Mouse (Mus musculus): ENCODE measurements around the gene Esrra.
A peak's percentile ranks its signal among the peaks of the same experiment; 100 is the strongest.
"Not testable (repeated sequence)": the region's sequence is repeated elsewhere in the genome, so short reads cannot be mapped to it uniquely, and the experiment has no call there.

The Esrra gene

GRCm38 (mm10) chr19:6895608-6896305 lies 25.9 kb downstream of the Esrra start:
- not testable (repeated sequence) for DNase-seq

GRCm38 (mm10) chr19:6893731-6894451 lies 27.7 kb downstream of the Esrra start:
- no peak for DNase-seq

DNA sequence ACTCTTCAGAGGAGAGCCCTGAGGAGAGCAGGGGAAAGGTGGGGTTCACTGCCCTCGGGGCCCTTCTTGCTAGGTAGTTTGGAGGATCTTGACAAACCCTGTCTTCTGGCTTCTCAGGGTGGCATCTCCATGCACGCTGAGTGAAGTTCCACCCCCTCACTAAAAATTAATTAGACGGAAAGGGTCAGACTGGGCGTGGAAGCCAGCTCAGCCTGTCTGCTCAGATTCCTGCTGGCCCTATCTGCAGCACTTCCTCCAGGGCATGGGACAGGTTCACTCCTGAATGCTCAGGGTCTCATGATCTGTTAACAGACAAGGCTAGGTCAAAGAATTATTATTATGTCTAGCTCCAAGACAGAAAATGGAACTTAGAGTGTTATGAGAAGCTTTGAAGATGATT lies 29.1 kb downstream of the Esrra start:
- DNase-seq: no peak

GRCm38 (mm10) chr19:6877965-6878364 lies 43.6 kb downstream of the Esrra start:
- DNase-seq: no peak

- DNase-seq: no peak
Observed at GRCm38 (mm10) chr19:6876799-6877198, 44.8 kb downstream of the Esrra start.

- no peak for DNase-seq
Observed at GRCm38 (mm10) chr19:6875834-6876233, 45.8 kb downstream of the Esrra start.

- no peak for DNase-seq
Observed at GRCm38 (mm10) chr19:6874257-6874656, 47.4 kb downstream of the Esrra start.

GRCm38 (mm10) chr19:6872701-6873100 lies 48.9 kb downstream of the Esrra start:
- no peak for DNase-seq

DNA sequence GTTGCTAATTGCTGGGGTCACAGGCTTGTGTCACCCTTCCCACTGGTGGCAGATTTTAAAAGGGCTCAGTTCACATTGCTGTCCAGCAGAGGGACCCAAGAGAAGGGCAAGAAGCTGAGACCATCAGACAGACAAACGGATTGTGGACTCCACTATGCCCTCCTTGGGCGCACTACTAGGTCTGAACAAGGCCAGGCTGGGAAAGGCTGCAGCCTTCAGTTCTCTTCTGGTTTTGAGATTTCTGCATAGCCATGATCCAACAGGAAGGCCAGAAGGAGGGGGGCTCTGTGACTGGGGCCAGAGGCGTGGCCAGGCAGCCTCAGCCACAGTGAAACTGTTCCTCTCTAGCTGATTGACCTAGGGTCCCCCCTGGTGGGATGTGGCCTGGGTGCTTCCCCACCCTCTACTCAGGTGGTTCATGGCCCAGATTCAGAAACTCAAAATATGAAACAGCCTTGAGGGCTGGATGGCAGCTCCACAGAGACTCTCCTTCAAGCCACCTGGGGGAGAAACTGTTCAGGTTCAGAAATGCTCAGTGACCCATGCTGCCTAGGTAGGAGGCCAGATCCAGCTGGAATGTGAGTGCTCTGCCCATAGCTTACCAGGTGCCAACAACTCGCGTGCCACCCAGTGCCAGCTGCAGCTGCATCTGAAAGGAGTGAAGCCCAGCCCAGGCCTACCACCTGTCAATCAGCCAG lies 49.9 kb downstream of the Esrra start:
- no peak for DNase-seq

GRCm38 (mm10) chr19:6869355-6869754 lies 52.3 kb downstream of the Esrra start:
- DNase-seq: peak; percentile 62

GRCm38 (mm10) chr19:6861451-6861850 lies 60.2 kb downstream of the Esrra start:
- DNase-seq: no peak

Data from layer of hippocampus, adult 9-11 months (tissue).